Mouse (Mus musculus) layer of hippocampus, postnatal 14 days (tissue): ENCODE data around the gene Poc1b. TPM values are rescaled to one million over a fixed set of nuclear protein-coding genes. Genes with fewer than 3 reads are reported as not detected.
A peak's percentile ranks its signal among the peaks of the same experiment; 100 is the strongest.

Experiments used
- DNase-seq, 2 experiments: peaks; one replicate each; pipeline ENCODE4 v3.0.0; 2021 to 2022; ENCODE audit warnings: low spot score in 2 of 2, mixed read lengths in 1 of 2
- long read RNA-seq, 2 experiments: library from polyadenylated mRNA; stranded (forward); transcript quantifications; one replicate each; pipeline ENCODE4 v2.0.0; 2021
- total RNA-seq, 2 experiments: library from RNA; stranded (reverse); gene quantifications; 2 replicates each; pipeline ENCODE4 v1.2.3; 2021

The Poc1b gene
- total RNA-seq: 1 to 10 TPM; 7.0 to 8.9 TPM
- long read RNA-seq, experiment 1, partial matches to known transcripts: 1 of 3 reads
- long read RNA-seq, experiment 1, other reads (novel, unspliced or antisense): 0 of 3 reads
- long read RNA-seq, experiment 2, partial matches to known transcripts: 0 of 1 reads
- long read RNA-seq, experiment 2, other reads (novel, unspliced or antisense): 0 of 1 reads

GRCm38 (mm10) chr10:99106703-99107631 is at the start of gene Poc1b:
Gene Poc1b (plus strand): TSS chr10:99107036.
- peak; percentile 84 for DNase-seq

- DNase-seq: no peak
These were observed 46.2 kb upstream of the Poc1b start for GRCm38 (mm10) chr10:99060588-99060987.

GRCm38 (mm10) chr10:99061418-99061817 is 45.4 kb upstream of the Poc1b start:
- no peak for DNase-seq

- DNase-seq: no peak
These were observed 44.3 kb upstream of the Poc1b start for GRCm38 (mm10) chr10:99062546-99062945.

- DNase-seq: no peak
These were observed 30.5 kb upstream of the Poc1b start for GRCm38 (mm10) chr10:99076113-99076895.

GRCm38 (mm10) chr10:99078621-99079020 is 28.2 kb upstream of the Poc1b start:
- DNase-seq: no peak

- no peak for DNase-seq
These were observed 25.3 kb upstream of the Poc1b start for GRCm38 (mm10) chr10:99081569-99081990.

GRCm38 (mm10) chr10:99083431-99084003 is 23.3 kb upstream of the Poc1b start:
- DNase-seq: no peak

GRCm38 (mm10) chr10:99084397-99085239 is 22.2 kb upstream of the Poc1b start:
- peak; percentile 88 to 91 for DNase-seq

- no peak for DNase-seq
These were observed 21.6 kb upstream of the Poc1b start for GRCm38 (mm10) chr10:99085240-99085587.

GRCm38 (mm10) chr10:99086029-99086428 is 20.8 kb upstream of the Poc1b start:
- DNase-seq: no peak

- no peak for DNase-seq
These were observed 16.9 kb upstream of the Poc1b start for GRCm38 (mm10) chr10:99089906-99090305.

- DNase-seq: no peak
These were observed 13.5 kb upstream of the Poc1b start for GRCm38 (mm10) chr10:99093364-99093763.

GRCm38 (mm10) chr10:99095114-99095513 is 11.7 kb upstream of the Poc1b start:
- no peak for DNase-seq

GRCm38 (mm10) chr10:99097374-99097773 is 9.5 kb upstream of the Poc1b start:
- peak in 1 of 2 experiments; percentile 64 for DNase-seq

GRCm38 (mm10) chr10:99105522-99105921 is 1.3 kb upstream of the Poc1b start:
- DNase-seq: no peak

GRCm38 (mm10) chr10:99106311-99106702 is 529 bp upstream of the Poc1b start:
- no peak for DNase-seq

GRCm38 (mm10) chr10:99107964-99108363 is 1.1 kb downstream of the Poc1b start, which contains the start of gene Galnt4:
Gene Galnt4 (plus strand): TSS chr10:99108159.
- peak; percentile 57 to 78 for DNase-seq

GRCm38 (mm10) chr10:99108431-99108982 is 1.7 kb downstream of the Poc1b start:
- DNase-seq: no peak

- DNase-seq: no peak
These were observed 6.7 kb downstream of the Poc1b start for GRCm38 (mm10) chr10:99113533-99113932.
